Mouse (Mus musculus): ENCODE data around the gene Slc19a2.

DNA sequence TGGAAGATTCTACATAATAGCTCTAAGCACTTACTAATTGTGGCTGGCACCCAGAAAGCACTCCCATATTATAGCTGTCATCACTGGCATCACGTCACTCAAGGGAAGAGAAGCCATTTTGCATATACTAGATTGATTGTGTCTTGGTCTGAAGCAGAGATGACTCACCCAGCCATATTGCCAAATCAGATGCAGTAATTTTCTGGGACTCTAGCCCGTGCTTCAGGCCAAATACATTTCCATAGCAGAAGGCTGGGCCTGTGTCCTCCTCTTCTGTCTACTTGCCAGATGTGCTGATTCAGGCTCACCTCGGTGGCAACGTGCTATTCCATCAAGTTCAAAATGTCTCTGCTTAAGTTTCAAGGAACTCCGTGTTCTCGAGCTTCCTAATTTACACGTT lies 12.7 kb downstream of the Slc19a2 start:
- TF ChIP-seq CTCF (IDR thresholded peaks at IDR 0.05; ENCODE audit: low read depth, low read length) (no peak), GATA2 (IDR thresholded peaks at IDR 0.05; ENCODE audit: borderline replicate concordance, low read depth, low read length) (no peak), TAL1 (conservative IDR thresholded peaks at IDR 0.05; ENCODE audit: low read depth, low read length) (no peak), GATA1 (IDR thresholded peaks at IDR 0.05; ENCODE audit: borderline replicate concordance, low read length) (no peak)
